Mouse (Mus musculus) ES-Bruce4 (cell line): ENCODE data around the gene Ccnf.

Experiments
- CTCF ChIP-seq: IDR thresholded peaks from one replicate; pipeline ENCODE4 v1.8.1; 2011; ENCODE audit warnings: low read depth, low read length
- EP300 ChIP-seq: IDR thresholded peaks from 2 replicates; pipeline ENCODE4 v1.6.1; 2011; ENCODE audit warnings: low read depth, low read length; ENCODE audit not compliant: insufficient read depth
- POLR2A ChIP-seq: IDR thresholded peaks from one replicate; pipeline ENCODE4 v1.8.1; 2011; ENCODE audit warnings: low read length; ENCODE audit not compliant: insufficient read depth

DNA sequence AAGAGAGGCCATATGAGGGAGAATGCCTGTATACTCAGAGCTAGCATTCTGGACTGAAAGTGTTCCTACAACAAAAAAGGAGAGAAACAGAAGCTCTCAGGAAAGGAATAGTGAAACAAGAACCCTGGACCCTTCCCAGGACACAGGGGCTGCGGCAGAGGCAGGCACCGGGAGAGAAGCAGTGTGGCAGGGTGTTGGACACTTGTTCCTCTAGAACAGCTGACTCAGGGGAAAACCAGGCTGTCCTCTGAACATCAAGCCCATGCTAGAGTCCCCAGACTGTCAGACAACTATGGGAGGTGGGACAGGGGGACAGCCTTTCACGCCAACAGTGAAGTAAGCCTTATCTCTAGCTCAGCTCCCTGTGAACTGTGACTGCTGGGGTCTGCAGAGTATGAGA is 40.7 kb downstream of the Ccnf start:
- TF ChIP-seq CTCF (no peak), POLR2A (no peak), EP300 (no peak)
